Comparison of ENCODE assay signal across 15 mouse cellular contexts in the genomic region with DNA sequence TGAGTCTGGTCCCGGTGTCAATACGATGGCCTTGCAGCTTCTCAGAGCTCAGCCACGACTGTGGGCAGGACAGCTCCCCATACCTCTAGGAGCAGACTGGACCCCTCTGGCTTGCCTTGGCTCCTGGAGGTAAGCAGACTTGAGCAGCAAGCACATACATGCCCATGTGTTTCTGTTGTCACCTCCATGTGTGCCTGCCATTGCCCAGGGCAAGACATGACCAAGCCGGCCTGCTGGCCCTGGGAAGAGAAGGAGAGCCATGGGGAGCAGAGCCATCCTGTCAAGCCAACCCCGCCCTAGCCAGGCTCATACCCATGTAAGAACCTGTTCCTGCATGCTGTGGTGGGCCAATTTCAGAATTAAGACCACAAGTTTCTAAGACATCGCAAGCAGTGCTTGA. TPM values are rescaled to one million over a fixed set of nuclear protein-coding genes. Genes with fewer than 3 reads are reported as not detected.
"Had no signal": no experiment of that assay in that cellular context is flagged by ENCODE, and none has a peak within 500 bp of the region (broad histone marks: within the 10 kb centered on the region; RNA-seq: fewer than 3 reads in every experiment).

No protein-coding gene starts in this region.

- ATAC-seq: intestine, embryonic 16.5 days; midbrain, embryonic 13.5 days had no signal

- H3K27ac ChIP-seq: kidney, postnatal 0 days; limb, embryonic 12.5 days; lung, embryonic 15.5 days; macrophage; midbrain, embryonic 13.5 days had no signal

- H3K4me2 ChIP-seq: limb, embryonic 12.5 days; lung, embryonic 15.5 days; midbrain, embryonic 13.5 days had no signal

- H3K9me3 ChIP-seq: limb, embryonic 12.5 days; lung, embryonic 15.5 days; megakaryocyte, embryonic 14.5 days; midbrain, embryonic 13.5 days had no signal

- H3K9ac ChIP-seq: limb, embryonic 12.5 days; lung, embryonic 15.5 days; midbrain, embryonic 13.5 days had no signal

- H3K36me3 ChIP-seq: limb, embryonic 12.5 days; lung, embryonic 15.5 days; midbrain, embryonic 13.5 days had no signal

- H3K4me1 ChIP-seq: megakaryocyte, embryonic 14.5 days had no signal

- H3K27me3 ChIP-seq: lung, embryonic 15.5 days; midbrain, embryonic 13.5 days had no signal

- DNase-seq: kidney, adult 8-10 months; kidney, postnatal 36 days; layer of hippocampus, adult 9-11 months; layer of hippocampus, postnatal 36 days; lung, postnatal 14 days had no signal

- H3K4me3 ChIP-seq: limb, embryonic 12.5 days; lung, embryonic 15.5 days; megakaryocyte, embryonic 14.5 days; midbrain, embryonic 13.5 days; myocyte had no signal

RNA-seq across cellular contexts. Expression of a gene that starts 4.2 kb away (rescaled TPM):
- polyA plus RNA-seq: intestine, embryonic 16.5 days; limb, embryonic 12.5 days; midbrain, embryonic 13.5 days; neural tube, embryonic 11.5 days; stomach, embryonic 14.5 days had no signal
